Mouse (Mus musculus) testis, adult 2 months (tissue): Measurements from ENCODE around the gene Treh.

Source experiments
- CTCF ChIP-seq: fragments of 200-500 bp; IDR thresholded peaks from 2 replicates; pipeline ENCODE4 v1.5.1; 2012; ENCODE audit warnings: low read depth, mild to moderate bottlenecking, inconsistent platforms, low read length, moderate library complexity; ENCODE audit not compliant: control insufficient read depth, insufficient read depth, insufficient replicate concordance
- POLR2A ChIP-seq: fragments of 200-500 bp; IDR thresholded peaks from 2 replicates; pipeline ENCODE4 v1.6.1; 2012; ENCODE audit warnings: low read depth, mild to moderate bottlenecking, inconsistent platforms, low read length, moderate library complexity; ENCODE audit not compliant: control insufficient read depth

DNA sequence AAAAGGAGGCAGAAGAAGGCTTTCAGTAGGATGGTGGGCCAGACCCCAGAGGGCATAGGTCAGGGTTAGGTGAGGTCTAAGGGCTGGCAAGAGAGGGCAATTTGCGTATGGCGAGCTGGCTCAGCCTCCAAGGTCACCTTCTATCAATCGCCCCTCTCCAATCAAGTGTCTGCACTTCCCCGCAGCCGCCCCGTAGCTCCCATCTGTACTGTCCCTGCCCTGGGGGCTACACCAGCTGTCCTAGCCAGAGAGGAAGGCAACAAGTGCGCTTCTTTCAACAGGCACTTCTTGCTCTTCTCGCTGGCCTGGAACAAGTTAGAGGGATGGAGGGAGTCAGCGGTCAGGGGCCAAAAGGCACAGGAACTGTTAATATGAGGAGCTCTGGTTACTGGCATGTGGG, 15.0 kb downstream of the Treh start:
- TF ChIP-seq CTCF (no peak), POLR2A (no peak)
